Mouse (Mus musculus): ENCODE data around the gene Phf7. TPM values are rescaled to one million over a fixed set of nuclear protein-coding genes. Genes with fewer than 3 reads are reported as not detected.

The Phf7 gene
- 10.4 and 10.7 TPM in 2 replicates for polyA plus RNA-seq (2014; fragmentation: Nextera tagmentation; extraction: Ambion mirVana)

DNA sequence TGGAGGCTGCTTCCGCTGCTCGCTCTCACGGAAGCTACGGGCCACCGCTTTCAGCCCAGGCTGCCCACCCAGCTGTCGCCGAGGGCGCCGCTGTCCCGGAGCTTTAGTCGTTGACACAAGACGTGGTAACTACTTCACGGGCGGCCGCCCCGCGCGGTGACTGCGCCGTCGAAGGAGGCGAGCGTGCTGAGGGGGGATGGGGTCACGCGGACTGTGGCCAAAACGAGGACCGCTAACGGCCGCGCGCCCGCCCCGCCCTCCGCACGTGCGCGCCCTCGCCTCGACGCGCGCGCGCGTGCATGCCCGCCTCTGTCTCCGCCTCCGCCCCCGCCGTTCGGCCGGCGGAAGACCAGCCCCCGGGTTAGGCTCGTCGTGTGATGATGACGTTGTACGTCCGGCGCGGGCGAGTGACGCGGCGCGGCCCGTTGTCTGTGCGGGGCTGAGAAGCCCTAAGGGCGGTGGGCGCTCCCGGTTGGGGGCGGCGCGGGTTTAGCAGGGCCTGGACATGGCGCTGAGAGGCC, at the start of gene Phf7, which contains the start of gene Bap1:
Phf7 (minus strand) TSS at position 234 of the 521 bp plus-strand sequence.
Bap1 (plus strand) TSS at position 367 of the 521 bp plus-strand sequence.
- Histone ChIP-seq H3K36me3 (replicated peaks; ENCODE audit: control insufficient read depth, insufficient read depth) (peaks cover 36% of the 10 kb centered on the region), H3K4me3 (replicated peaks; ENCODE audit: low read length) (peak within 1 kb of the TSS; percentile 86), H3K9ac (peak within 1 kb of the TSS; percentile 94), H3K4me2 (replicated peaks) (peak within 1 kb of the TSS; percentile 72), H3K27me3 (ENCODE audit: control insufficient read depth, insufficient read depth, low read length) (no peaks in the 10 kb centered on the region), H3K27ac (peak within 1 kb of the TSS; percentile 95), H3K9me3 (ENCODE audit: control insufficient read depth, low read length) (no peaks in the 10 kb centered on the region), H3K4me1 (replicated peaks; ENCODE audit: control insufficient read depth, insufficient read depth, low read length) (peaks cover 10% of the 10 kb centered on the region)
- DNase-seq (ENCODE audit: low spot score) (peak; percentile 99), ATAC-seq (ENCODE audit: low FRiP score) (peak; percentile 93)
- under 1% methylated on average over 75 of the region's 75 CpGs for WGBS

GRCm38 (mm10) chr14:31285728-31286127, 34.6 kb upstream of the Phf7 start:
- DNase-seq (ENCODE audit: low spot score) = no peak
- no peaks in the 10 kb centered on the region for H3K27me3 ChIP-seq (ENCODE audit: control insufficient read depth, insufficient read depth, low read length)
- no peaks in the 10 kb centered on the region for H3K4me1 ChIP-seq (replicated peaks; ENCODE audit: control insufficient read depth, insufficient read depth, low read length)
- H3K9ac ChIP-seq = no peak overlapping the region
- H3K4me2 ChIP-seq (replicated peaks) = no peak overlapping the region
- H3K4me3 ChIP-seq (replicated peaks; ENCODE audit: low read length) = no peak overlapping the region
- no peak for ATAC-seq (ENCODE audit: low FRiP score)
- no peaks in the 10 kb centered on the region for H3K36me3 ChIP-seq (replicated peaks; ENCODE audit: control insufficient read depth, insufficient read depth)
- no peak overlapping the region for H3K27ac ChIP-seq
- no peaks in the 10 kb centered on the region for H3K9me3 ChIP-seq (ENCODE audit: control insufficient read depth, low read length)
- 88% methylated on average over 8 of the region's 8 CpGs for WGBS

DNA sequence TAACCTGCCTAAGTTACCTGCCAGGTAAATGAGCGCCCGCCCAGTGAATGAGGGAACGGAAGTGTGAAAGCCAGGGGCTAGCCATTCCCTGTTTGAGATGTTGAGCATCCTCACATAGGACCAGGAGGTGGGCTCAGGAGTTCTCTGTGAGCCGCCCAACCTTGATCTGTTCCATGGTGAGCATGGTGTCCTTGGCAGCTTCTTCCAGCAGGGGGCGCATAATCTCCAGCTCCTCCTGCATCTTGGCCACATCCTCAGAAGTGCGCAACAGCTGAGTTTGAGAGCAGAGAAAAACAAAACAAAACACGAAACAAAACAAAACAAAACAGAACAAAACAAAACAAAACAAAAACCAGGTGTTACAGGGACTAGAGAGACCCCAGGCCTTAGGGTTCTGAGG, 21.0 kb upstream of the Phf7 start:
- ATAC-seq (ENCODE audit: low FRiP score) (no peak), DNase-seq (ENCODE audit: low spot score) (peak; percentile 86)
- H3K4me3 ChIP-seq (replicated peaks; ENCODE audit: low read length) = no peak overlapping the region
- no peaks in the 10 kb centered on the region for H3K36me3 ChIP-seq (replicated peaks; ENCODE audit: control insufficient read depth, insufficient read depth)
- no peaks in the 10 kb centered on the region for H3K9me3 ChIP-seq (ENCODE audit: control insufficient read depth, low read length)
- 21% methylated on average over 7 of the region's 7 CpGs for WGBS
- no peak overlapping the region for H3K9ac ChIP-seq
- no peaks in the 10 kb centered on the region for H3K27me3 ChIP-seq (ENCODE audit: control insufficient read depth, insufficient read depth, low read length)
- H3K27ac ChIP-seq = no peak overlapping the region
- H3K4me1 ChIP-seq (replicated peaks; ENCODE audit: control insufficient read depth, insufficient read depth, low read length) = peaks cover 22% of the 10 kb centered on the region
- no peak overlapping the region for H3K4me2 ChIP-seq (replicated peaks)

- Histone ChIP-seq H3K27ac (no peak overlapping the region), H3K36me3 (replicated peaks; ENCODE audit: control insufficient read depth, insufficient read depth) (no peaks in the 10 kb centered on the region), H3K27me3 (ENCODE audit: control insufficient read depth, insufficient read depth, low read length) (no peaks in the 10 kb centered on the region), H3K4me1 (replicated peaks; ENCODE audit: control insufficient read depth, insufficient read depth, low read length) (peaks cover 22% of the 10 kb centered on the region), H3K4me2 (replicated peaks) (no peak overlapping the region), H3K9me3 (ENCODE audit: control insufficient read depth, low read length) (no peaks in the 10 kb centered on the region), H3K9ac (no peak overlapping the region), H3K4me3 (replicated peaks; ENCODE audit: low read length) (no peak overlapping the region)
- no peak for DNase-seq (ENCODE audit: low spot score)
- ATAC-seq (ENCODE audit: low FRiP score) = no peak
- WGBS = 91% methylated on average over 6 of the region's 6 CpGs
These were observed 20.0 kb upstream of the Phf7 start for GRCm38 (mm10) chr14:31271121-31271520.

DNA sequence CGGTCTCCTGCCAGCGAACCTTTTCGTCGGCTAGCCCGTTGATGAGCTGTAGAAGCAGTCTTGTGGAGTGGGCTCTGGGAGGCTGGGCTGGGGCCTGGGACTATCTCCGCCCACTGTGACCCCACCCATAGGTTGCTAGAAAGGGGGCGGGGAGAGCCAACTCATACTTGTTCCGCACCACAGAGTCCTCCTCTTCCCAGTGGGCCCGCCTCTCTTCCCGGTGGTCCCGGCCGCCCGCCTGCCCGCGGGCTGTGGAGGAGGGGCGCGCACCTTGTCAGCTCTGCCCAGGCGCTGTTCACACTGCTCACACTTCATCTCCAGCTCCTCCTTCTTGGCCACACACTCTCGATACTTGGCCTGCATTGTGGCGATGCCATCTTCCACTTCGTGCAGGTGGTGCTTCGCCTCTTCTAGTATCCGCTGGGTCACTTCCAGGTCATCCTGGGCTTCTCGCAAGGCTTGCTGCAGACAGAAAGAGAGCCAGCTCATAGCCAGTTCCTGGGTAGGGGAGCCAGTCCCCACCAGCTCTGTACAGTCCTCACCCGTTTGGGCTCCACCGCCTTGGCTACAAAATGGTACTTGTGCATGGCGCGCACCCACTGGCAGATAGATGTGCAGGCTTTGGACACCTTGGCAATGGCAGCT, 18.5 kb upstream of the Phf7 start:
- Histone ChIP-seq H3K9me3 (ENCODE audit: control insufficient read depth, low read length) (no peaks in the 10 kb centered on the region), H3K36me3 (replicated peaks; ENCODE audit: control insufficient read depth, insufficient read depth) (no peaks in the 10 kb centered on the region), H3K4me3 (replicated peaks; ENCODE audit: low read length) (peak overlapping the region; percentile 16), H3K4me2 (replicated peaks) (peak overlapping the region; percentile 51), H3K27me3 (ENCODE audit: control insufficient read depth, insufficient read depth, low read length) (no peaks in the 10 kb centered on the region), H3K27ac (peak overlapping the region; percentile 74), H3K9ac (peak overlapping the region; percentile 41; the same call in 1 of the 2 replicates), H3K4me1 (replicated peaks; ENCODE audit: control insufficient read depth, insufficient read depth, low read length) (peaks cover 22% of the 10 kb centered on the region)
- 19% methylated on average over 25 of the region's 28 CpGs for WGBS
- DNase-seq (ENCODE audit: low spot score) = peak; percentile 29
- ATAC-seq (ENCODE audit: low FRiP score) = peak; percentile 66

- H3K27ac ChIP-seq = peak overlapping the region; percentile 74
- H3K4me3 ChIP-seq (replicated peaks; ENCODE audit: low read length) = no peak overlapping the region
- H3K36me3 ChIP-seq (replicated peaks; ENCODE audit: control insufficient read depth, insufficient read depth) = no peaks in the 10 kb centered on the region
- ATAC-seq (ENCODE audit: low FRiP score) (peak; percentile 79), DNase-seq (ENCODE audit: low spot score) (peak; percentile 48)
- WGBS = 27% methylated on average over 9 of the region's 9 CpGs
- H3K9me3 ChIP-seq (ENCODE audit: control insufficient read depth, low read length) = no peaks in the 10 kb centered on the region
- H3K27me3 ChIP-seq (ENCODE audit: control insufficient read depth, insufficient read depth, low read length) = no peaks in the 10 kb centered on the region
- H3K9ac ChIP-seq = no peak overlapping the region; the same call in 1 of the 2 replicates
- H3K4me2 ChIP-seq (replicated peaks) = peak overlapping the region; percentile 51
- peaks cover 22% of the 10 kb centered on the region for H3K4me1 ChIP-seq (replicated peaks; ENCODE audit: control insufficient read depth, insufficient read depth, low read length)
These were observed 17.3 kb upstream of the Phf7 start for GRCm38 (mm10) chr14:31268301-31269001.

- Histone ChIP-seq H3K4me2 (replicated peaks) (no peak overlapping the region), H3K27ac (peak overlapping the region; percentile 55; the same call in 1 of the 2 replicates), H3K4me1 (replicated peaks; ENCODE audit: control insufficient read depth, insufficient read depth, low read length) (peaks cover 22% of the 10 kb centered on the region), H3K27me3 (ENCODE audit: control insufficient read depth, insufficient read depth, low read length) (no peaks in the 10 kb centered on the region), H3K9ac (no peak overlapping the region), H3K36me3 (replicated peaks; ENCODE audit: control insufficient read depth, insufficient read depth) (no peaks in the 10 kb centered on the region), H3K4me3 (replicated peaks; ENCODE audit: low read length) (no peak overlapping the region), H3K9me3 (ENCODE audit: control insufficient read depth, low read length) (no peaks in the 10 kb centered on the region)
- DNase-seq (ENCODE audit: low spot score) (no peak), ATAC-seq (ENCODE audit: low FRiP score) (no peak)
- WGBS = 79% methylated on average over 11 of the region's 11 CpGs
These were observed 16.5 kb upstream of the Phf7 start for GRCm38 (mm10) chr14:31267649-31268048.

DNA sequence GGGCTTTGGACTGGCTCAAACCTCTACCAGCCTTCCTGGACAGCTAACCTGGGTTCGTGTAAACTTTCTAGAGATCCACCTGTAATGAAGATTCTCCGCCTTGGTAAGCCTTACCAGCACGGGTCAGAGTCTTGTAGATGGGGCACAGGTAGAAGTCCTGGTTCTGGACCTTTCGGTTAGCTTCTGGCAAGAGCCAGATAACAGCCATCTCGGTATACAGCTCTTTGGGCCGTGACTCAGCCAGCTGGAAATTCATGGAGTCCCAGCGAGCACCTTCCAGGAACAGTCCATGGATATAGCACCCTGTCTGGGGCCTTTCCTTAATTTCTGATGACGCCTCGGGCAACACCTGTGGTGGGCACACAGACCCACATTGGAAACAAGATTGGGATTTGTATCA, 9.8 kb upstream of the Phf7 start:
- Histone ChIP-seq H3K27ac (no peak overlapping the region), H3K9ac (no peak overlapping the region), H3K4me3 (replicated peaks; ENCODE audit: low read length) (no peak overlapping the region), H3K4me1 (replicated peaks; ENCODE audit: control insufficient read depth, insufficient read depth, low read length) (no peaks in the 10 kb centered on the region), H3K4me2 (replicated peaks) (no peak overlapping the region), H3K36me3 (replicated peaks; ENCODE audit: control insufficient read depth, insufficient read depth) (peaks cover 64% of the 10 kb centered on the region), H3K27me3 (ENCODE audit: control insufficient read depth, insufficient read depth, low read length) (no peaks in the 10 kb centered on the region), H3K9me3 (ENCODE audit: control insufficient read depth, low read length) (no peaks in the 10 kb centered on the region)
- ATAC-seq (ENCODE audit: low FRiP score) (no peak), DNase-seq (ENCODE audit: low spot score) (no peak)
- 95% methylated on average over 9 of the region's 9 CpGs for WGBS

- Histone ChIP-seq H3K4me1 (replicated peaks; ENCODE audit: control insufficient read depth, insufficient read depth, low read length) (no peaks in the 10 kb centered on the region), H3K4me3 (replicated peaks; ENCODE audit: low read length) (no peak overlapping the region), H3K27ac (no peak overlapping the region), H3K36me3 (replicated peaks; ENCODE audit: control insufficient read depth, insufficient read depth) (peaks cover 69% of the 10 kb centered on the region), H3K27me3 (ENCODE audit: control insufficient read depth, insufficient read depth, low read length) (no peaks in the 10 kb centered on the region), H3K4me2 (replicated peaks) (no peak overlapping the region), H3K9me3 (ENCODE audit: control insufficient read depth, low read length) (no peaks in the 10 kb centered on the region), H3K9ac (no peak overlapping the region)
- ATAC-seq (ENCODE audit: low FRiP score) (no peak), DNase-seq (ENCODE audit: low spot score) (no peak)
- 91% methylated on average over 4 of the region's 4 CpGs for WGBS
These were observed 9.3 kb upstream of the Phf7 start for GRCm38 (mm10) chr14:31260374-31260773.

Measured in hindbrain, embryonic 14.5 days (tissue).